ENCODE assay signal across 8 mouse cellular contexts in the genomic region with DNA sequence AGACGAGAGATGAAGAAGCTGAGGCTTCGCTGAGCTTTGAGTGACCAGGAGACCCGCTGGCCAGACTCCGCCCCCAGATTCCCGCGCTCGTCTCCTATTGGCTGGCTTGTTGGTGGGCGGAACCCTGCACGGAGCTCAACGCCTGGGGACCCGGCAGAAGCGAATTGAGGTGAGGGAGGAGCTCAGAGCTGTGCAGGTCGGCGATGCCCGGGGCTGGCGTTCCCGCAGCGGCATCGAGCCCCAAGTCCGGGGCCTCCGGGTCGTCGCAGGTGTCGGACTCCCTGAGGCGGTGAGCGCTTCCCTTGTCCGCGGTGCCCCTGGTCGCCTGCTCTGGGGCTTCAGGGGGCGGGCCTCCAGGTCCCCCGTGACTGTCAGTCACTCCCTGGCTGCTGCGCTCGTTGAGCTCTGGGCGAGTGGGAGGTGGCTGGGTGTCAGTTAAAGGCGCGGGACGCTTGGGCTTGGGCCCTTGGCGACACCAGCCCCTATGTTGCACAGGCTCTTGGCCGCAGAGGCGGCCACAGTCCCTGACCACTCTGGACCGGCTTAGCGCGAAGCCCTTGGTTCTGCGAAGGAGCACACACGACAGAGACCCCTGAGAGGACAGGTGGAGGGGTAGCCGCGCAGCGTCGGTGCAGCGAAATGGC. TPM values are rescaled to one million over a fixed set of nuclear protein-coding genes. Genes with fewer than 3 reads are reported as not detected.
DNase-seq lines count a peak whose midpoint lies in the region; ATAC-seq and TF ChIP-seq lines count a peak whose summit lies in the region.

A gene (plus strand): TSS at position 156 of the 644 bp plus-strand sequence.

- 0 out of 2 replicates have a peak, but pooled peaks cover 8% of the 10 kb centered on the region for H3K4me1 ChIP-seq in hindbrain, embryonic 14.5 days (replicated peaks; ENCODE audit: control insufficient read depth, insufficient read depth, low read length)

- H3K4me2 ChIP-seq in hindbrain, embryonic 14.5 days (replicated peaks), result peak within 1 kb of the TSS; percentile 86

- peak within 1 kb of the TSS; percentile 70 for H3K4me3 ChIP-seq in hindbrain, embryonic 14.5 days (replicated peaks; ENCODE audit: low read length)

- CTCF ChIA-PET in Patski (lab: Charles Lee), result interaction anchor here (0.9 to 2.3 kb wide), 3 partner anchors 17 to 48 kb away, joined by 3 to 11 read pairs (median 5); no protein-coding TSS in a partner anchor

- POLR2A ChIA-PET in Patski (lab: Charles Lee), result interaction anchor here (0.6 kb wide), 1 partner anchor 428 kb away, joined by 3 read pairs; no protein-coding TSS in a partner anchor

- TF ChIP-seq CTCF in Patski (IDR thresholded peaks at IDR 0.05), result no peak

- no peaks in the 10 kb centered on the region for H3K9me3 ChIP-seq in hindbrain, embryonic 14.5 days (ENCODE audit: control insufficient read depth, low read length)

- in situ Hi-C loops in Patski (cut with MboI; ENCODE audit: low pct_unique_long_range_greater_than_20kb), result no loop called here

- WGBS in hindbrain, embryonic 14.5 days, result 1% methylated on average over 50 of the region's 50 CpGs

- H3K9ac ChIP-seq in hindbrain, embryonic 14.5 days, result peak within 1 kb of the TSS; percentile 64

- H3K27me3 ChIP-seq in Patski, result peaks cover 3% of the 10 kb centered on the region
- no peaks in the 10 kb centered on the region for H3K27me3 ChIP-seq in hindbrain, embryonic 14.5 days (ENCODE audit: control insufficient read depth, insufficient read depth, low read length)

- no peak for DNase-seq in Patski (ENCODE audit: low read depth, low spot score)
- peak; percentile 96 to 97 for DNase-seq in cerebellum, postnatal 14 days
- peak; percentile 90 to 94 for DNase-seq in frontal cortex, postnatal 25 days (ENCODE audit: low spot score in 2 of 2)
- peak; percentile 89 for DNase-seq in hindbrain, embryonic 14.5 days (ENCODE audit: low spot score)
- peak; percentile 93 to 95 for DNase-seq in layer of hippocampus, postnatal 36 days
- peak; percentile 95 for DNase-seq in lung, postnatal 36 days
- DNase-seq in retina, postnatal 1 day, result peak; percentile 96
- DNase-seq in urinary bladder, adult 18-20 months (ENCODE audit: low spot score in 2 of 2), result peak; percentile 88 to 99

- H3K27ac ChIP-seq in hindbrain, embryonic 14.5 days, result no peak within 1 kb of the TSS

- no peaks in the 10 kb centered on the region for H3K36me3 ChIP-seq in hindbrain, embryonic 14.5 days (replicated peaks; ENCODE audit: control insufficient read depth, insufficient read depth)

- peak; percentile 92 for ATAC-seq in Patski
- peak; percentile 97 for ATAC-seq in hindbrain, embryonic 14.5 days (ENCODE audit: low FRiP score)

RNA-seq across cellular contexts. Expression of the gene that starts here (rescaled TPM):
- polyA plus RNA-seq in Patski (2021), result 80.1 TPM
- polyA plus RNA-seq in hindbrain, embryonic 14.5 days (2014; fragmentation: Nextera tagmentation; extraction: Ambion mirVana), result 96.5 and 97.4 TPM in 2 replicates
- total RNA-seq in layer of hippocampus, postnatal 36 days (2021), result 100 to 1,000 TPM; 140 to 149 TPM
